Mouse (Mus musculus) G1E (cell line): ENCODE measurements around the gene Trim37.

Source experiments
- CTCF ChIP-seq: IDR thresholded peaks from 2 replicates; pipeline ENCODE4 v1.5.1; 2012; ENCODE audit warnings: low read depth, low read length, inconsistent platforms, mixed read lengths
- GATA1 ChIP-seq: IDR thresholded peaks from 2 replicates; pipeline ENCODE4 v1.6.1; 2012; ENCODE audit warnings: borderline replicate concordance, low read length, inconsistent platforms, mixed read lengths
- POLR2AphosphoS5 ChIP-seq: IDR thresholded peaks from 2 replicates; pipeline ENCODE4 v1.6.1; 2012; ENCODE audit warnings: low read depth, low read length, inconsistent platforms; ENCODE audit not compliant: insufficient replicate concordance
- TAL1 ChIP-seq: conservative IDR thresholded peaks from 2 replicates; pipeline ENCODE4 v1.6.1; 2012; ENCODE audit warnings: low read depth, low read length, inconsistent platforms, mixed read lengths

DNA sequence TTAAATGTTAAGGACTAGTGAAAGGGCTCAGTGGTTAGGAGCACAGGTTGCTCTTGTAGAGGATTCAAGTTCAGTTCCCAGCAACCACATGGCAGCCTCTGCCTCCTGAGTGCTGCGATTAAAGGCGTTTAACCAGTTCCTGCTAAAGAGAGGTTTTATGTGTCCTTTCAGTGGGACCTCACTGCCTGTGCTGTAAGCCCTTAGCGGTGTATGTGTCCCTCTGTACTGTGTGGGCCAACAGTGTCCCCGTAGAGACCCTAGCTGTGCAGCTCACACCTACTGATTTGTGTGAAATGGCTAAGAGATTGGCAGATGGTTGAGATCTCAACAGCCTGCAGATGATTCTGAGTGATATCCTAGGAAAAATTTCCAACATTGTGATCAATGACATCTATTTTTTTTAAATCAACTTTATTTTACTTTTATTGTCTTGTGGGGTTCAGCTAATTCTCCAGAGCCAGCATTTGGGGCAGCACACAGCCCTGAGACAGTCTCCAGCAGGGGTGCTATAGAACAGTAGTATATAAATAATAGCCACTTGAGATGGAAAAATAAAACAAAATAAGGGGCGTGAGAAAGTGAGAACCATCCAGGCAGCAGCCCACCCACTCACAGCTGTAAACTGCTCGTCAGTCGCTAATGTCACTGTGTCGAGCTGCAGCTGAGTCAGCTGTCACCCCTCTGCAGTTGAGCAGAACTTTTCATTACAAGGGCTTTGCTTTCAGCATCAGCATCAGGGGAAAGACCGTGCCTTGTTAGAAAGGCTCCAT lies 120.0 kb downstream of the Trim37 start:
- TF ChIP-seq CTCF (no peak), GATA1 (no peak), TAL1 (no peak), POLR2AphosphoS5 (no peak)
